Mouse (Mus musculus) cerebellum, adult 11 months (tissue): ENCODE measurements around the gene Lmo7.

ENCODE experiments used
- DNase-seq: peaks from one replicate; pipeline ENCODE4 v3.0.0; 2022

Gene Lmo7

GRCm38 (mm10) chr14:101780016-101780415, 50.3 kb downstream of the Lmo7 start:
- no peak for DNase-seq

- no peak for DNase-seq
Observed at GRCm38 (mm10) chr14:101781219-101781618, 51.5 kb downstream of the Lmo7 start.

GRCm38 (mm10) chr14:101781943-101782510, 52.3 kb downstream of the Lmo7 start:
- no peak for DNase-seq

DNA sequence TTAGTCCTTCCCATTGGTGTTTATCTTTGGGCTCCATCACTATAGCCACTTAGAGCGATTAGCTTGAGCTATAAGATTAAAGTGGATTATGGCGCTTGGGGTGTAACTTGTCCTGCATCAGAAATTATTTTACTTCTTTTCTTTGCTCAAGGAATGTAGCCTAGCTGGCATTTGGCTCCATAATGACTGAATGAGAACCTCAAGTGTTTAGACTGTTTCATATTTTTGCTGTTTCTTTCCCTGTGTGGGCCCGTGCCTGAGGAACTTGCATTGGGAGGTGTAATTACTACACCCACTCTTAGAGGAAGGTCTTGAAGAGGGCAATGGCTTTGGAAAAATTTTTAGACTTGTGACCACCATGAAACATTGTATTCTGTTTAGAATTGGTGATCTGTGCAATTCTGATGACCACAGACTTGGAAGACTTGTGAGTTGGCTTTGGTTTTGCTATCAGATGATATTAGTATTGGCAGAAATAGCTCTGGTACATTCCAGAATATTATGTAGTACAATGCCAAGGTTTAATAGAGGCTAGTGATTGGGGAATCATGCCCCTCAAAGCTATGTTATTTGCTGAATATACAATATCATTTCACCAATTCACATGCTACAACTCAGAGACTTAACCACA, 54.7 kb downstream of the Lmo7 start:
- DNase-seq = no peak

GRCm38 (mm10) chr14:101787903-101788302, 58.1 kb downstream of the Lmo7 start:
- DNase-seq = no peak

DNA sequence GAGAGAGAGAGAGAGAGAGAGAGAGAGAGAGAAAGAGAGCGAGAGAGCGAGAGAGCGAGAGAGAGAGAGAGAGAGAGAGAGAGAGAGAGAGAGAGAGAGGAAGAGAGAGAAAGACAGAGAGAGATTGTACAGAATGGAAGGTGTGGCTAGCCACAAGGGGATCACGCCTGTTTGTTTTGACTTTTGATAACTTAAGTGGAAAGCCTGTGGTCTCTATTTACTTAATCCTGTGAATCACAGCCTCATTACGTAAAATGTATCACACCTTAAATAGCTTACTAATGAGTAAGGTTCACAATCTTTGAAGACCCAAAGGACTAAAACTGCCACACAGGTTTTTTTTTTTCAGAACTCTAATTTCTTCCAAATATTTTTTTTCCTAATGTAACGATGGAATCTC, 58.7 kb downstream of the Lmo7 start:
- no peak for DNase-seq

DNA sequence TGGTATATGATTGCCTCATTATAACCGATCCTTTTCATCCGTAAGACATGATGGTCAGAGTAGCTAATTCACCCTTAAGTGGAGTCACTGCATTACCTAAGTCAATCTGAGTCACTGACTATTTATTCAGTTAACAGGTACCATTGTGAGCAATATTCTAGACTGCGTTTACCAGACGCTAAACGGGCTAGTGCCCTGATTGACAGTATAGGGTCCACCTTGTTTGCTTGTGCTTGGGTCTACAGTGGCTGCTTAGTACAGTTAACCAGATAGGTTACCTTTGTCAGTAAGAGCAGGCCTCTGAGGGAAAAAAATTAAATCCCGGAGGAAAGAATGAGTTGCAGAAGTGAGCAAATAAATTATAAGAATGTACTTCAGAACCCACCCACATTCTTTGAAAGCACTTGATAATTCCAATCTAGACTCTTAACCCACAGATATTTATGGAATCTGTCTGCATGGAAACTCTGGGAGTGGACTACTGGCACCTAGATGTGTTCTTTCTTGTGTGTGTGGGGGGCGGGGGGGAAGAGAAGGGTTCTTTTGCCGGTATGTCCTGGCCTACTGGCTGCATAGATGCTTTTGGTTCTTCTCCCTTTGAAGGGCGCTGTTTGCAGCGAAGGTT, 64.9 kb downstream of the Lmo7 start:
- no peak for DNase-seq

DNA sequence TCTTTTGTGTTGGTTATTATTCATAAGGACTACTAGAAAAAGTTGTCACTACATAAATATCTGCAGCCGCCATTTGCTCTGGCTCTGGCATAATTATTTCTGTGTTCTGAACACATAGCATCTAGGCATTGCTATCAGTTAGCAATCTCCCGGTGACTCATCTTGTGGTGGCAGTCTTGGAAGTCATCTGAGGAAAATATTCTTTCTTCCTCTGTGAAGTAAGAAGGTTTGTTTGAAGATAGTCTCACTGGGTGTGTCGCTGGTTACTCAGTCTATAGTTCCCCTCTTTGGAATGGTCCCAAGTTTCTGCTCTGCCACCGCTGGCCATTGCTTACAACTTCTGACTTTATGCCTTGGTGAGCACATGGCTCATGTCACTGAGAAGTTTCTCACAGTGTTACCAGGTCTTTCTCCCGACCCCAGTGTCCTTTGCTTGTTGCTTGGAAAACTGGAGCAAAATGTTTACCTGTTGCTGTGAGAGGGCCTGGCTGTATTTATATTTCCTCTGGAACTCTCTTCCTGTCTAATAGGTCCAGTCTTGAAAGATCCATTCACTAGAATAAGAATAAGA, 68.3 kb downstream of the Lmo7 start:
- no peak for DNase-seq

DNA sequence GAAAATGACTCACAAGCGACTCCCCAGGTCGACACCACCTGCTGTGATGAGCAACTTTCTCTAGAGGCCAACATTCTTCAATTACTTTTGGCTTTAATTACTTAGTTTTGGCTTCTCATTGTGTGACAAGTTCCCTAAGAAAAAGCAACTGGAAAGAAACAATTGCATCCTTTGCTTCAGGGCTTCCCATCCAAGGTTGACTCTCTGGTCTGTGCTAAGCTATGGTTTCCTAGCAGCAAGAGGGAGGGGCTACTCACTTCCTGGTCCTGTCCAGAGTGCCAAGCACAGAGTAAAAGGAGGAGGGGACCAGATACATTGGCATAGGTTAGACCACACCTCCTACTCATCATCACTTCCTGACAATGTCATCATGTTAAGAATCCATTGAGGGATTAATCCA, 69.0 kb downstream of the Lmo7 start:
- no peak for DNase-seq

- no peak for DNase-seq
Observed at GRCm38 (mm10) chr14:101801674-101802073, 71.9 kb downstream of the Lmo7 start.

- no peak for DNase-seq
Observed at GRCm38 (mm10) chr14:101804119-101804518, 74.4 kb downstream of the Lmo7 start.

GRCm38 (mm10) chr14:101804562-101805327, 75.0 kb downstream of the Lmo7 start:
- DNase-seq = no peak

GRCm38 (mm10) chr14:101805328-101805697, 75.6 kb downstream of the Lmo7 start:
- DNase-seq = no peak

GRCm38 (mm10) chr14:101806058-101806457, 76.3 kb downstream of the Lmo7 start:
- no peak for DNase-seq

DNA sequence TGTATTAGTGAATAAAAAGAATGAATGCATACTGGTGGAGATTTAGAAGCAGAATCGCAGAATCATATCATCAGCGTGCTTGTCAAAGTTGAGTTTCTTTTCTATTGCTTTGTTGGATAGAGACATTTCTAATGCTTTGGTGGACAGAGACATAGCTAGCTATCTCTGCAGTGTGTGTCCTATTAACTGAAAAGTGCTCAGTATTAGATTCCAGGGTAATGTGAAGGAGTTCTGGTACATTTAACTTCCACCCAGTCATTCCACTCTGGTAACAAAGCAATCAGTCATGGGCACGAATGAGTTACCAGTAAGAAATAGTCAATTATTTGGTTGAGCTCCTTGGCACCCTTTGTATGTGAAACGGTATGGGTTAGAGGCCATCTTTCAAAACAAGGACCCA, 76.8 kb downstream of the Lmo7 start:
- DNase-seq = no peak

DNA sequence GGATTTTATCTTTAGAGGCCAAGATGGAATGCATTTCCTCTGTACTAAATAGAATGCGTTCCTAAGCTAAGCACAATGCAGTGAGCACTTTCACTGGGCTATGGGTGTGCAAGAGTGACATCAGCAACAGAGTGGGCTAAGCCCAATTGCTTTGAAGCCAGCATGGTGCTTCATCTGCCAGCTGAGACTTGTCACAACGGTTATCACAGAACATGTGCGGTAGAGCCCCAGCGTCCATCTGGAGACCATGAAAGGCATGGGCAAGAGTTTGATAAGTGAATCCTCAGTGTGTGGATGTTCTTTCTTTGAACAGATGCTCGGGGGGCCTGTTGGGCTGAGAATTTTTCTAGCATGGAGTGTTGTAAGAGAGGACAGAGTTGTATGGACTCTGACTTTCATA, 86.7 kb downstream of the Lmo7 start:
- DNase-seq = no peak

DNA sequence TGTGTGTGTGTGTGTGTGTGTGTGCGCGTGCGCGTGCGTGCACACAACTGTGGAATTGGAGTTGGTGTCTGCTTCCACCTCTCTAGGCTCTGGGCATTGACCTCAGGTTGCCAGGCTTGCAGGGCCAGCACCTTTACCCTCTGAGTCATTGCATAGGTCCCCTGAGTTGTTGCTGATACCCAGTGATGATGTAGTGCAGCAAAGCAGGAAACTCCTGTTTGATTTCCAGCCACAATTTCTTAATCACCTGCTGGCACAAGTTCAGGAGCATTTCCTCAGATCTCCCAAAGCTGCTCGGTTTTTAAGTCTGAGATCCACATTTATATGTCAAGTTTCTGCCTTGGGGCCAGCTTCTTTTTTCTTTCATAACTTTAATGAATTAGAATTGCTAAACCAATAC, 92.6 kb downstream of the Lmo7 start:
- DNase-seq = no peak

DNA sequence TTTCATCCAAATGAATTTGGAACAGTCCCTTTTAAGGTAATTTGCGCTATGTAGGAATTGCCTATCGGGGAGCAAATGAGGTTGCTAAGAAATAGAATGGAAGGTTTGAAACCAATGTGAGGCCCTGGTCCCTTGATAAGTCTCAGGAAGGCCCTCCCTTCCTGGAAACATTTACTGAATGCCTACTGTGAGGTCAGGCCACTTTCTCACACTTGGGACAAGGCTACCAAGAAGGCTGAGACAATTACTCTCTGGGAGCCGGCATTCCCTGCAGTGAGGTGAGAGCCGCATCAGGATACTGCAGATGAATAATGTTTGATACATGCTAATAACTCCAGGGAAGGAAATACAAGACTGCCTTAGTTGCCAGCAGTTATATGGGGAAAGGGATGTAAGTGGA, 93.1 kb downstream of the Lmo7 start:
- DNase-seq = no peak

- DNase-seq = no peak
Observed at GRCm38 (mm10) chr14:101829676-101830075, 99.9 kb downstream of the Lmo7 start.

DNA sequence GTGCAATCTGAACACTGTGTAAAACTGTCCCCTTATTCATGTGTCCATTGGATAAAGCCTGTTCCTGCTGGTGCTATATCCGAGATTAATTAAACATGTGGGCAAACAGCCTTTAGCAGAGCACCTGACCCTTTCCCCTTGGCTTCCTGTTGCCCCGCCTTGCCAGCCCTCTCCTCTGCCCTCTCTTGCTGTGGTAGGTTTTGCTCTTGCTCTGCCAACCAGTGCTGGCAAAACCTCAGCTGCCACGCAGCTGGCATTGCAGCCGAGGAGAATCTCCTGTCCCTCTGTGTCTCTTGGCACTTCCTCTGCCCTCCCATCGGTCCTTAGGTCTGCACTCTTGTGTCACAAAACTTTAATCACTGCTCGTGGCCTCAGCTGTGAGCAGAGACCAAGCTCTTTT, 100.4 kb downstream of the Lmo7 start:
- no peak for DNase-seq

GRCm38 (mm10) chr14:101834109-101834508, 104.4 kb downstream of the Lmo7 start:
- DNase-seq = no peak

DNA sequence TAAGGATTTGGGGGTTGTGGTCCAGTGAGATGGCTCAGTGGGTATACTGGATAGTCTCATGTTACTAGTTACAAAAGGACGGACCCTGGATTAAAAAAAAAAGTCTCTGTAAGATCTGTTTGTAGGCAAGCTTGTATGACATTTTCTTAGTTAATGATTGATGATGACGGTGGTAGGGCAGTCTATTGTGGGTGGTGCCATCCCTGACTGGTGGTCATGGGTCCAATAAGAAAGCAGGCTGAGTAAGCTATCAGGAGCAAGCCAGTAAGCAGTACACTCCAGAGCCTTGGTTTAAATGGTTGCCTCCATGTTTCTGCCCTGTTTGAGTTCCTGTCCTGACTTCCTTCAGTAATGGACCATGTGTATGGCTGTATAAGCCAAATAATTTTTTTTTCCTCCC, 106.6 kb downstream of the Lmo7 start:
- no peak for DNase-seq

DNA sequence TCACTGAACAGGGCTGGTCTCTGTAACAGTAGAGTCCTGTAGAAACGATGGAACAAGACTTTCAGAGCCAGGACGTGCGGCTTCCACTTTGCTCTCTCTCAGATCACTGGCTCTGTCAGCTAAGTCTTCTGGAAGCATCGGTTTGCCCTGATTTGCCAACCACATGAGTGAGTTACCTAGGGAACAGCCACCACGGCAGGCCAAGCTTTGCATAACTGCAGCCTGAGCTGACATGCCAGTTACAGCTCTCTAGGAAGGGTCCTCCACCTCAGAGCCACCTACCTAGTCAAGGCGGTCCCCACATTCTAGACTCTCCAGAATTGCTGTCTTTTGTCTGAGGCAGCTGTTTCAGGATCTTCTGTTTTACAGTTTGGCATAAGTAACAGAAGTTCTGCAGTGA, 107.4 kb downstream of the Lmo7 start:
- DNase-seq = no peak
